Mouse (Mus musculus) midbrain, embryonic 16.5 days (tissue): ENCODE measurements around the gene Ankrd50. TPM values are rescaled to one million over a fixed set of nuclear protein-coding genes. Genes with fewer than 3 reads are reported as not detected.

Experiments used
- ATAC-seq: fragments of 200-750 bp; cut with Nextera tagmentation; 2 replicates; pipeline ENCODE4 v1.8.0; 2017; ENCODE audit warnings: moderate TSS enrichment
- H3K27ac ChIP-seq: fragments of 300-500 bp; sonication (generic); 2 replicates; pipeline ENCODE4 v1.5.1; 2014; ENCODE audit warnings: mild to moderate bottlenecking, low read length, mixed read lengths
- H3K27me3 ChIP-seq: fragments of 300-500 bp; sonication (generic); 2 replicates; pipeline ENCODE4 v1.6.1; 2014; ENCODE audit warnings: low read depth, low read length, mixed read lengths; ENCODE audit not compliant: control insufficient read depth, insufficient read depth
- H3K36me3 ChIP-seq: fragments of 300-500 bp; sonication (generic); 2 replicates; pipeline ENCODE4 v1.6.1; 2014; ENCODE audit warnings: mild to moderate bottlenecking, low read length, moderate library complexity, mixed read lengths; ENCODE audit not compliant: control insufficient read depth, insufficient read depth
- H3K4me1 ChIP-seq: fragments of 300-500 bp; sonication (generic); 2 replicates; pipeline ENCODE4 v1.6.1; 2014; ENCODE audit warnings: mild to moderate bottlenecking, low read length, mixed read lengths; ENCODE audit not compliant: control insufficient read depth, insufficient read depth
- H3K4me2 ChIP-seq: fragments of 300-500 bp; sonication (generic); 2 replicates; pipeline ENCODE4 v1.6.1; 2014; ENCODE audit warnings: mild to moderate bottlenecking, low read length, mixed read lengths
- H3K4me3 ChIP-seq: fragments of 300-500 bp; sonication (generic); 2 replicates; pipeline ENCODE4 v1.5.1; 2014; ENCODE audit warnings: low read depth, mild to moderate bottlenecking, low read length, moderate library complexity, mixed read lengths
- H3K9ac ChIP-seq: fragments of 300-500 bp; sonication (generic); 2 replicates; pipeline ENCODE4 v1.6.1; 2014; ENCODE audit warnings: low read depth, low read length, mixed read lengths
- H3K9me3 ChIP-seq: fragments of 300-500 bp; sonication (generic); replicated peaks from 2 replicates; pipeline ENCODE4 v1.6.1; 2014; ENCODE audit warnings: mild to moderate bottlenecking, low read length, mixed read lengths; ENCODE audit not compliant: control insufficient read depth, poor library complexity, severe bottlenecking
- WGBS: fragments of 180-500 bp; shearing (Covaris S2); extraction: QIAGEN DNeasy Blood & Tissue Kit; methylation state at CpG from one replicate; pipeline ENCODE4 v1.1.7; 2014; 5-methylcytosine and 5-hydroxymethylcytosine counted together
- polyA plus RNA-seq: library from polyadenylated mRNA; unstranded; fragments of >200 nt; fragmentation: Nextera tagmentation; extraction: Ambion mirVana; gene quantifications from 2 replicates; pipeline ENCODE4 v1.2.1, GENCODE M21; 2015

The Ankrd50 gene
- polyA plus RNA-seq, 1 experiment from 2014 or later: 21.4 TPM

- Histone ChIP-seq H3K9me3 (no peaks in the 10 kb centered on the region), H3K27me3 (no peaks in the 10 kb centered on the region), H3K27ac (no peak overlapping the region), H3K9ac (no peak overlapping the region), H3K4me2 (no peak overlapping the region), H3K4me3 (no peak overlapping the region), H3K36me3 (no peaks in the 10 kb centered on the region), H3K4me1 (peaks cover 53% of the 10 kb centered on the region)
- WGBS: 73% methylated on average over 6 of the region's 6 CpGs
- no peak for ATAC-seq
Observed at GRCm38 (mm10) chr3:38475587-38475986, 9.1 kb downstream of the Ankrd50 start.

GRCm38 (mm10) chr3:38473138-38473537 is 11.5 kb downstream of the Ankrd50 start:
- Histone ChIP-seq H3K9me3 (no peaks in the 10 kb centered on the region), H3K36me3 (no peaks in the 10 kb centered on the region), H3K4me3 (no peak overlapping the region), H3K4me2 (no peak overlapping the region), H3K27me3 (no peaks in the 10 kb centered on the region), H3K27ac (no peak overlapping the region), H3K4me1 (peaks cover 35% of the 10 kb centered on the region), H3K9ac (no peak overlapping the region)
- WGBS: 93% methylated on average over 4 of the region's 4 CpGs
- ATAC-seq: no peak

- H3K27me3 ChIP-seq: no peaks in the 10 kb centered on the region
- peaks cover 28% of the 10 kb centered on the region for H3K4me1 ChIP-seq
- no peak overlapping the region for H3K4me3 ChIP-seq
- no peak overlapping the region for H3K27ac ChIP-seq
- H3K36me3 ChIP-seq: no peaks in the 10 kb centered on the region
- H3K9me3 ChIP-seq: no peaks in the 10 kb centered on the region
- ATAC-seq: no peak
- H3K9ac ChIP-seq: no peak overlapping the region
- no peak overlapping the region for H3K4me2 ChIP-seq
Observed at GRCm38 (mm10) chr3:38471516-38471915, 13.1 kb downstream of the Ankrd50 start.

- Histone ChIP-seq H3K4me1 (peaks cover 7% of the 10 kb centered on the region; the same call in 1 of the 2 replicates), H3K27ac (no peak overlapping the region), H3K27me3 (no peaks in the 10 kb centered on the region), H3K36me3 (no peaks in the 10 kb centered on the region), H3K9ac (no peak overlapping the region), H3K4me2 (no peak overlapping the region), H3K9me3 (no peaks in the 10 kb centered on the region), H3K4me3 (no peak overlapping the region)
- ATAC-seq: no peak
- 88% methylated on average over 8 of the region's 8 CpGs for WGBS
Observed at GRCm38 (mm10) chr3:38468131-38468530, 16.5 kb downstream of the Ankrd50 start.

- Histone ChIP-seq H3K9me3 (no peaks in the 10 kb centered on the region), H3K4me2 (no peak overlapping the region), H3K9ac (no peak overlapping the region), H3K36me3 (peaks cover 10% of the 10 kb centered on the region), H3K27ac (no peak overlapping the region), H3K27me3 (no peaks in the 10 kb centered on the region), H3K4me3 (no peak overlapping the region), H3K4me1 (peaks cover 7% of the 10 kb centered on the region; the same call in 1 of the 2 replicates)
- no peak for ATAC-seq
- WGBS: 84% methylated on average over 8 of the region's 8 CpGs
Observed at GRCm38 (mm10) chr3:38466880-38467405, 17.7 kb downstream of the Ankrd50 start.

GRCm38 (mm10) chr3:38466139-38466538 is 18.5 kb downstream of the Ankrd50 start:
- H3K27me3 ChIP-seq: no peaks in the 10 kb centered on the region
- no peak overlapping the region for H3K4me3 ChIP-seq
- no peak for ATAC-seq
- no peak overlapping the region for H3K4me2 ChIP-seq
- no peaks in the 10 kb centered on the region for H3K9me3 ChIP-seq
- 0 out of 2 replicates have a peak, but pooled peaks cover 3% of the 10 kb centered on the region for H3K4me1 ChIP-seq
- H3K9ac ChIP-seq: no peak overlapping the region
- 96% methylated on average over 5 of the region's 5 CpGs for whole genome bisulfite sequencing
- no peak overlapping the region for H3K27ac ChIP-seq
- H3K36me3 ChIP-seq: peaks cover 11% of the 10 kb centered on the region

- 92% methylated on average over 2 of the region's 2 CpGs for WGBS
- peaks cover 13% of the 10 kb centered on the region for H3K36me3 ChIP-seq
- no peak for ATAC-seq
- no peaks in the 10 kb centered on the region for H3K27me3 ChIP-seq
- no peaks in the 10 kb centered on the region for H3K9me3 ChIP-seq
- no peak overlapping the region for H3K4me2 ChIP-seq
- H3K4me3 ChIP-seq: no peak overlapping the region
- H3K27ac ChIP-seq: no peak overlapping the region
- no peaks in the 10 kb centered on the region for H3K4me1 ChIP-seq
- H3K9ac ChIP-seq: no peak overlapping the region
Observed at GRCm38 (mm10) chr3:38463149-38463548, 21.5 kb downstream of the Ankrd50 start.

- no peaks in the 10 kb centered on the region for H3K27me3 ChIP-seq
- H3K4me2 ChIP-seq: no peak overlapping the region
- H3K4me3 ChIP-seq: no peak overlapping the region
- H3K4me1 ChIP-seq: no peaks in the 10 kb centered on the region
- H3K9ac ChIP-seq: no peak overlapping the region
- no peaks in the 10 kb centered on the region for H3K9me3 ChIP-seq
- peaks cover 21% of the 10 kb centered on the region for H3K36me3 ChIP-seq
- ATAC-seq: no peak
- H3K27ac ChIP-seq: no peak overlapping the region
- WGBS: 86% methylated on average over 2 of the region's 2 CpGs
Observed at GRCm38 (mm10) chr3:38461742-38462141, 22.9 kb downstream of the Ankrd50 start.

- no peaks in the 10 kb centered on the region; the same call in 1 of the 2 replicates for H3K9me3 ChIP-seq
- H3K4me3 ChIP-seq: no peak overlapping the region
- H3K27ac ChIP-seq: no peak overlapping the region
- peaks cover 36% of the 10 kb centered on the region for H3K36me3 ChIP-seq
- no peak overlapping the region for H3K9ac ChIP-seq
- H3K27me3 ChIP-seq: no peaks in the 10 kb centered on the region
- 94% methylated on average over 4 of the region's 4 CpGs for WGBS
- H3K4me1 ChIP-seq: no peaks in the 10 kb centered on the region
- H3K4me2 ChIP-seq: no peak overlapping the region
- ATAC-seq: no peak
Observed at GRCm38 (mm10) chr3:38460250-38460624, 24.4 kb downstream of the Ankrd50 start.
